Mouse (Mus musculus) liver, embryonic 16.5 days (tissue): ENCODE results near the gene Cdk14. TPM values are rescaled to one million over a fixed set of nuclear protein-coding genes. Genes with fewer than 3 reads are reported as not detected.

ENCODE experiments used
- ATAC-seq: fragments of 200-750 bp; cut with Nextera tagmentation; 2 replicates; pipeline ENCODE4 v1.8.0; 2017; ENCODE audit warnings: low read depth, mild to moderate bottlenecking, moderate number of reproducible peaks, moderate library complexity
- H3K27ac ChIP-seq: fragments of 300-500 bp; sonication (generic); 2 replicates; pipeline ENCODE4 v1.5.1; 2014; ENCODE audit warnings: mild to moderate bottlenecking, low read length
- H3K27me3 ChIP-seq: fragments of 300-500 bp; sonication (generic); 2 replicates; pipeline ENCODE4 v1.6.1; 2014; ENCODE audit warnings: low read depth, low read length, mixed read lengths; ENCODE audit not compliant: control insufficient read depth, insufficient read depth
- H3K36me3 ChIP-seq: fragments of 300-500 bp; sonication (generic); 2 replicates; pipeline ENCODE4 v1.6.1; 2014; ENCODE audit warnings: mild to moderate bottlenecking; ENCODE audit not compliant: control insufficient read depth, insufficient read depth
- H3K4me1 ChIP-seq: fragments of 300-500 bp; sonication (generic); 2 replicates; pipeline ENCODE4 v1.6.1; 2014; ENCODE audit warnings: low read depth, low read length, mixed read lengths; ENCODE audit not compliant: control insufficient read depth
- H3K4me2 ChIP-seq: fragments of 300-500 bp; sonication (generic); 2 replicates; pipeline ENCODE4 v1.6.1; 2014; ENCODE audit warnings: low read depth, low read length, mixed read lengths
- H3K4me3 ChIP-seq: fragments of 300-500 bp; sonication (generic); 2 replicates; pipeline ENCODE4 v1.5.1; 2014; ENCODE audit warnings: low read depth, mild to moderate bottlenecking, low read length
- H3K9ac ChIP-seq: fragments of 300-500 bp; sonication (generic); 2 replicates; pipeline ENCODE4 v1.6.1; 2014; ENCODE audit warnings: low read depth, low read length
- H3K9me3 ChIP-seq: fragments of 300-500 bp; sonication (generic); replicated peaks from 2 replicates; pipeline ENCODE4 v1.6.1; 2016; ENCODE audit warnings: low read length; ENCODE audit not compliant: control insufficient read depth
- WGBS: fragments of 180-500 bp; shearing (Covaris S2); extraction: QIAGEN DNeasy Blood & Tissue Kit; methylation state at CpG from one replicate; pipeline ENCODE4 v1.1.7; 2014; ENCODE audit not compliant: insufficient replicate concordance; 5-methylcytosine and 5-hydroxymethylcytosine counted together
- polyA plus RNA-seq: library from polyadenylated mRNA; unstranded; fragments of >200 nt; fragmentation: Nextera tagmentation; extraction: Ambion mirVana; gene quantifications from 2 replicates; pipeline ENCODE4 v1.2.1, GENCODE M21; 2015

Cdk14 gene
- polyA plus RNA-seq, 1 experiment from 2014 or later, result 1.1 TPM

- Histone ChIP-seq H3K27ac (no peak overlapping the region), H3K9me3 (no peaks in the 10 kb centered on the region), H3K36me3 (no peaks in the 10 kb centered on the region), H3K27me3 (no peaks in the 10 kb centered on the region), H3K4me2 (no peak overlapping the region), H3K4me1 (no peaks in the 10 kb centered on the region), H3K9ac (no peak overlapping the region), H3K4me3 (no peak overlapping the region)
- ATAC-seq, result no peak
- 70% methylated on average over 4 of the region's 4 CpGs for WGBS
Observed at GRCm38 (mm10) chr5:4805228-4805627, 614.9 kb downstream of the Cdk14 start.

GRCm38 (mm10) chr5:4803708-4804107 is 616.4 kb downstream of the Cdk14 start:
- H3K4me1 ChIP-seq, result no peaks in the 10 kb centered on the region
- H3K9ac ChIP-seq, result no peak overlapping the region
- no peak overlapping the region for H3K4me3 ChIP-seq
- no peak overlapping the region for H3K27ac ChIP-seq
- no peaks in the 10 kb centered on the region for H3K27me3 ChIP-seq
- H3K4me2 ChIP-seq, result no peak overlapping the region
- ATAC-seq, result no peak
- no peaks in the 10 kb centered on the region for H3K9me3 ChIP-seq
- no peaks in the 10 kb centered on the region for H3K36me3 ChIP-seq
- WGBS, result 24% methylated on average over 5 of the region's 5 CpGs

- Histone ChIP-seq H3K27ac (no peak overlapping the region), H3K36me3 (no peaks in the 10 kb centered on the region), H3K9me3 (no peaks in the 10 kb centered on the region), H3K4me2 (no peak overlapping the region), H3K9ac (no peak overlapping the region), H3K27me3 (no peaks in the 10 kb centered on the region), H3K4me1 (no peaks in the 10 kb centered on the region), H3K4me3 (no peak overlapping the region)
- ATAC-seq, result no peak
Observed at GRCm38 (mm10) chr5:4801971-4802370, 618.1 kb downstream of the Cdk14 start.

DNA sequence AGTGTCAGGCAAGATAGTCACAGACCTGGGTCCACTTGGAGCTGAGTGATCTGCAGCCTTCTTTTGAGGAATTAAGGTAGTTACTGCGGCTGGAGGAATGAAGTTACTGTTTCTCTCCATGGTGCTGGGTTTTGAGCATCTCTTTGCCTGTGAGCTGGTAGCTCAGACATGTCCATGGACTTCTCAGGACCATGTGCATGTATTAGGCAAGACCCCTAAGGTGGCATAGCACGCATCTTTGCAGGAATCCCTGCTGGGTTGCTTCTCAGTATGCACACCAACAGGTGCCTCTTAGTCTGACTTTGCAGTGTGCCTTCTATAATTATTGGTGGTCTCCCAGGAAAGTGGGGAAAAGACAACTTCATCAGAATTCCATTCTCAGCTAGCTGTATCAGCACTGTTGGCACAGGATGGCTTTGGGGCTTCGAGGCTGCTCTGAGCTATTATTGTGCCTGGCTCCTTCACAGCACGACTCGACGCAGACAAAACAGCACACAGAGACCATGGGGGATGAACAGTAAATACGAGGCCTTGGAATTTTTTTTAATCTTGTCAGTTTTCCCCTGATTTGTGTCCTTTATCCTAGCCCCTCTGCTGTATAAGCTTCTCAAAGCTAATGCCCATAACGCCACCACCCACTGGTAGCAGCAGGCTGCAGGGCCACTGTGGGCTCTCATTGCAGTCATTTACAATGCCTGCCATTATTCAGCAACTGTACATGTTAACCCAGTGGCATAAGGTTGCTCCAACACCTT is 618.8 kb downstream of the Cdk14 start:
- H3K4me1 ChIP-seq, result no peaks in the 10 kb centered on the region
- H3K36me3 ChIP-seq, result no peaks in the 10 kb centered on the region
- H3K4me2 ChIP-seq, result no peak overlapping the region
- H3K9ac ChIP-seq, result no peak overlapping the region
- H3K4me3 ChIP-seq, result no peak overlapping the region
- H3K27me3 ChIP-seq, result no peaks in the 10 kb centered on the region
- H3K27ac ChIP-seq, result no peak overlapping the region
- 60% methylated on average over 8 of the region's 8 CpGs for WGBS
- no peaks in the 10 kb centered on the region for H3K9me3 ChIP-seq
- no peak for ATAC-seq

GRCm38 (mm10) chr5:4791219-4791618 is 628.9 kb downstream of the Cdk14 start:
- no peak overlapping the region for H3K9ac ChIP-seq
- ATAC-seq, result no peak
- WGBS, result 55% methylated on average over 3 of the region's 3 CpGs
- no peaks in the 10 kb centered on the region for H3K9me3 ChIP-seq
- no peak overlapping the region for H3K4me2 ChIP-seq
- no peaks in the 10 kb centered on the region for H3K36me3 ChIP-seq
- no peak overlapping the region for H3K27ac ChIP-seq
- H3K27me3 ChIP-seq, result no peaks in the 10 kb centered on the region
- no peak overlapping the region for H3K4me3 ChIP-seq
- no peaks in the 10 kb centered on the region for H3K4me1 ChIP-seq

- no peak overlapping the region for H3K27ac ChIP-seq
- 77% methylated on average over 4 of the region's 4 CpGs for WGBS
Observed at GRCm38 (mm10) chr5:4790265-4790664, 629.8 kb downstream of the Cdk14 start.

GRCm38 (mm10) chr5:4788484-4788883 is 631.6 kb downstream of the Cdk14 start:
- no peaks in the 10 kb centered on the region for H3K4me1 ChIP-seq
- WGBS, result 69% methylated on average over 3 of the region's 3 CpGs
- no peak overlapping the region for H3K27ac ChIP-seq
- no peak overlapping the region for H3K4me2 ChIP-seq
- ATAC-seq, result no peak
- H3K4me3 ChIP-seq, result no peak overlapping the region
- H3K27me3 ChIP-seq, result no peaks in the 10 kb centered on the region
- no peaks in the 10 kb centered on the region for H3K36me3 ChIP-seq
- no peak overlapping the region for H3K9ac ChIP-seq
- H3K9me3 ChIP-seq, result no peaks in the 10 kb centered on the region

More at GRCm38 (mm10) chr5:4790265-4790664, 629.8 kb downstream of the Cdk14 start:
- H3K4me1 ChIP-seq, result no peaks in the 10 kb centered on the region
- H3K9ac ChIP-seq, result no peak overlapping the region
- H3K27me3 ChIP-seq, result no peaks in the 10 kb centered on the region
- no peaks in the 10 kb centered on the region for H3K9me3 ChIP-seq
- H3K4me2 ChIP-seq, result no peak overlapping the region
- H3K36me3 ChIP-seq, result no peaks in the 10 kb centered on the region
- H3K4me3 ChIP-seq, result no peak overlapping the region
- no peak for ATAC-seq

DNA sequence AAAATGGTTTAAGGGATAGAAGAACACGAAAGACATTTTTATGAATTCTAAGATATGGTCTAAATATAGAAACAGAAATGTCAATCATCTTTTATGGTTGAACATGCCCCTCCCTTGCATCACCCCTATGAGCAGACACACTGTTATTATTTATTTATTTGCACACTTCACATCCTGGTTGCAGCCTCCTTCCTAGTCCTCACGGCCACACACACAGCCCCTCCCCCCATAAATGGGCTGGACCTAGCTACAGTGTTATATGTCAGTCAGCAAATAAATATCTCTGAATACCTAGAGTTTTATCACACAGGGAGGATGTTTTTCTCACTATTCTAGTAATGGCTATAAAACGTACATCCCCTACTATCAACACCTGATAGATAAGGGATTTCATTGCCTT is 633.3 kb downstream of the Cdk14 start:
- WGBS, result 46% methylated on average over 3 of the region's 3 CpGs
- no peaks in the 10 kb centered on the region for H3K4me1 ChIP-seq
- no peak overlapping the region for H3K9ac ChIP-seq
- no peaks in the 10 kb centered on the region for H3K27me3 ChIP-seq
- no peak overlapping the region for H3K4me2 ChIP-seq
- no peaks in the 10 kb centered on the region for H3K9me3 ChIP-seq
- no peak overlapping the region for H3K4me3 ChIP-seq
- H3K27ac ChIP-seq, result no peak overlapping the region
- ATAC-seq, result no peak
- H3K36me3 ChIP-seq, result no peaks in the 10 kb centered on the region

GRCm38 (mm10) chr5:4778274-4778673 is 641.8 kb downstream of the Cdk14 start:
- WGBS, result 64% methylated on average over 3 of the region's 3 CpGs
- no peak overlapping the region for H3K27ac ChIP-seq
- H3K4me1 ChIP-seq, result no peaks in the 10 kb centered on the region
- no peak overlapping the region for H3K4me2 ChIP-seq
- H3K27me3 ChIP-seq, result no peaks in the 10 kb centered on the region
- no peaks in the 10 kb centered on the region for H3K9me3 ChIP-seq
- H3K9ac ChIP-seq, result no peak overlapping the region
- no peak for ATAC-seq
- no peak overlapping the region for H3K4me3 ChIP-seq
- no peaks in the 10 kb centered on the region for H3K36me3 ChIP-seq
